Mouse (Mus musculus) layer of hippocampus, postnatal 14 days (tissue): ENCODE measurements around the gene Adra2c. TPM values are rescaled to one million over a fixed set of nuclear protein-coding genes. Genes with fewer than 3 reads are reported as not detected.
A peak's percentile ranks its signal among the peaks of the same experiment; 100 is the strongest.

Source experiments
- DNase-seq, 2 experiments: peaks; one replicate each; pipeline ENCODE4 v3.0.0; 2021 to 2022; ENCODE audit warnings: low spot score in 2 of 2, mixed read lengths in 1 of 2
- long read RNA-seq, 2 experiments: library from polyadenylated mRNA; stranded (forward); transcript quantifications; one replicate each; pipeline ENCODE4 v2.0.0; 2021
- total RNA-seq, 2 experiments: library from RNA; stranded (reverse); gene quantifications; 2 replicates each; pipeline ENCODE4 v1.2.3; 2021

Adra2c gene
- total RNA-seq = 10 to 100 TPM; 17.3 to 18.8 TPM
- long read RNA-seq, experiment 1, transcript Adra2c-201 (1 exons, 3,445 nt) = major isoform, 53 of 53 reads
- long read RNA-seq, experiment 1, partial matches to known transcripts = 0 of 53 reads
- long read RNA-seq, experiment 1, other reads (novel, unspliced or antisense) = 0 of 53 reads
- long read RNA-seq, experiment 2, transcript Adra2c-201 (1 exons, 3,445 nt) = major isoform, 84 of 84 reads
- long read RNA-seq, experiment 2, partial matches to known transcripts = 0 of 84 reads
- long read RNA-seq, experiment 2, other reads (novel, unspliced or antisense) = 0 of 84 reads

DNA sequence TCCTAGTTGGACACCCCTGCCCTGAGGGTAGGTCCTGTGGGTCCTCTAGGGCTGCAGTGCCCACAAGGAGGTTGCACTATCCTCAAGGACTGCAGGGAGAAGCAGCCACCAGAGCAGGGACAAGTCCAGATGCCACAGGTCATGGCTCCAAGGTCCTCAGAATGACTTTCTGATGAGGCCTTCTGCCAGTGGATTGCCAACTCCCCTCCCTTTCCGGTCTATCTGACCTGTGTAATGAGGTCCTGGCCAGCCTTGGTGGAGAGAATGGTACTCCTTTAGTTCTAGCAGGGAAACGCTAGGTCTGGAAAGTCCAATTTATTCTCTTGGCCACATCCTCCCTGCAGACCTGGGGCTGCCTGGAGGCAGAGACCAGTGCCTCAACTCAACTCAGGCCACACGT, at the start of gene Adra2c:
Gene Adra2c (plus strand): TSS at position 301 of the 400 bp plus-strand sequence.
- no peak for DNase-seq

DNA sequence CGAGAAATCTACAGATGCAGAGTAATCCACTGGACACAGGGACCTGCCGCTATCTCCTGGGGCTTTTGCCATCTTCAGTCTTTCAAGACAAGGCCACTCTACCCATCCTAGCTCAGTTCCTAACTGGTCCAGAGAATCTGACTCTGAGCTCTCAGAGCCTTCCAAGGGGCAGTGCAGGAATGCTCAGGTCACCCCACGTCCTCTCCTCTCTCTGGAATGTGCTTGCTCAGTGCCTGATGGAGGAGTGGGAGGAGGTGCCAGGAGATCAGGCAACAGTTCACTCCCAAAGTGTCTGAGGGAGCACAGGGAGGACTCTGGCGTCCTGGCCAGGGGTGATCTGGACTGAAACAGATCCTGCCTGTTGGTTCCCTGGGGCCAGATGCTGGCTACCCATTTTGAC, 45.0 kb upstream of the Adra2c start:
- no peak for DNase-seq

DNA sequence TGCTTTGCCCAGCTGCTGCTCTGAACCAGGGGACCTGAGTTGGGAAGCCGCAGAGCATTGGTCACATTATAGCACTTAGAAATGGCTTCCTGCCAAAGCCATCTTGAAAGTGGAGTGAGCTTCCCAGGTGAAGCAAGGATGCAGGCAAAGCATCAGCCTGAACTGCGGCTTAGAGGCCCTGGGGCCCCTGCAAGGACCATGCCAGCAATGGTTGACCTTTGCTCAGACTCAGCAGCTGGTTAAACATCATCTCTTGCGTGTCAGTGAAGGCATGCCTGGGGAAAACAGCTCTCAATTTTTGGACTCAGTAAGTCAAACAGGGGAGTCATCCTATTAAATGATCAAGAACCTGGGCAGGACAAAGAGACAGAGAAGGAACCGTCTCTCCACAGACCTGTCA, 40.4 kb upstream of the Adra2c start:
- DNase-seq = no peak

DNA sequence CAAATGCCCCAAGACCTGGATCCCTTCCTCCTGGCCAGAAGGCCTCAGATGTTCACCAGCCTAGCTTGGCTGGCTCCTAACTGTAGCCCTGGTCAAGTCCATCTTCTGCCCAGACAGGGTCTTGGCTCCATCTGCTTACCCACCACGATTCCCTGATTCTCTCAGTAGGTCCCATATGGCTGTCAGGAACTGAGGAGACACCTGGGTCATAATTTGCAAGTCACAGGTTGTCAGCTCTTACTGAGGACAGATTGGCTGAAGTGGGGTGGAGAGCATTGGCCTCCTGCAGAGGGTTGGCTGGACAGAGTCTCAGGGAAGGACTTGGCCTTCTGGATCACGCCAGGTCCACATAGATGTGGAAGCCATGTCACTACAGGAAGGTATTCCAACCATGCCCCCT, 39.5 kb upstream of the Adra2c start:
- DNase-seq = no peak

DNA sequence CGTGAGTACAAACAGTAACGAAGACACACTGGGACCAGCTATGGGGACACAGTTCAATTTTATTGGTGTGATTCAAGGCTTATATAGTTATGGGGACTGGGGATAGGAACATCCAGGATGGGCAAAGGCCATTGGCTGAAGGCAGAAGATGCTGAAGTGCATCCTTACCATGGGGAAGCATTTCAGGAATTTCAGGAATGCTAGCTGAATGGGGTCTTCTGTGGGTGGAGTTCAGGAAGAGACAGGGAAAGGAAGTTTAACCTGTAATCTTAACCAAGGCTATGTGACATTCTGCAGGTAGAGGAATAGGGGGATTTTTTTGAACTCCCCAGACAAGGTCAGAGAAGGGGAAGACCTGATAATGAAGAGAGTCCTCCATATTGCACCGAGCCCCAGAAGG, 36.6 kb upstream of the Adra2c start:
- no peak for DNase-seq

DNA sequence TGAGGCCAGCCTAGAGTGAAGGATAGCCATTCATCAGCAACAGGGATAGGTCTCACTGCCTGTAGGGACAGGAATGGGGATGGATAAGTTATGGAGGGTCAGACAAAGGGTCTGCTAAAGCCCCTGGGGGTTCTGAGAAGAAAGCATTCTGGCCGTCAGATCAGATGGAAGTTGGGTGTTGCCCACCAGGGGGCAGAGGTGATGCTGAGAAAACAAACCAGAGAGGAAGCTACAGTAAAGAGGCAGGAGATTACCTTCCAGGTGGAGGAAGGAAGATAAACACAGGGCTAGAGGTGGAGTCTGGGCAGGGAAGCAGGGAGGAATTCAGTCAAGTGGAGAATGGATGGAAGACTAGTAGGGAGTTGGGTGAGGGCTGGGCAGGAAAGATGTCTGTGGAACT, 33.9 kb upstream of the Adra2c start:
- DNase-seq = no peak

DNA sequence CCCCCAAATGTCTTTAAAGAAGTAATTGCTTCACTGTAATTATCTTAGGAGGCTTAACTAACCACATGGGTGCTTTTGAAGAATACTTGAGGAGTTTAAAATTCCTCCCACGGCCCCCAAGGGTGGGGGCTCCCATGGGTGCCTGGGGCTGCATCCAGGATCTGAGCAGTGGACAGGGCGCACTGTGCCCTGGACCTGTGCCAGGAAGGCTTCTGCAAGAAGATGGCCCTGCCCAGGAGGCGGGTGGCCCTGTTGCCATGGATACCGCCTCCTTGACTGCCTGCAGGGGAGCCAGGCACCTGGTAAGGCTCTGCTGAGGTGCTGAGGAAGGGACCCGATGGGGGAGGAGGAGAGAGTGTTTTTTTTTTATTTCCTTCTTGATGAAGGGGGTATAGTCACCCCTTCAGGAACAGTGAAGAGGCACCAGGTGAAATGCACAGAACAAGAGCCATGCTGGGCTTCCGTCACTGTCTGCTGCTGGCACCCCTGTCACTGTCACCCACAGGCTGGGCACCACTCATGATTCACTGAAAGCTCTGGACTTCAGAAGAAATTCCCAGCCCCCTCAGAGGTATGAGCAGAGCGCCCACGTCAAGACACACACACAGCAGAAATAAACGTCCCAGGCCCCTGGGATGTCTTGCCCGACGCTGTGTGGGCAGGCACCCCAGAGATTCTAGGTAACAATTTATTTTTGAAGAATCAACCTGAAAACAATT, 32.4 kb upstream of the Adra2c start:
- DNase-seq = no peak

DNA sequence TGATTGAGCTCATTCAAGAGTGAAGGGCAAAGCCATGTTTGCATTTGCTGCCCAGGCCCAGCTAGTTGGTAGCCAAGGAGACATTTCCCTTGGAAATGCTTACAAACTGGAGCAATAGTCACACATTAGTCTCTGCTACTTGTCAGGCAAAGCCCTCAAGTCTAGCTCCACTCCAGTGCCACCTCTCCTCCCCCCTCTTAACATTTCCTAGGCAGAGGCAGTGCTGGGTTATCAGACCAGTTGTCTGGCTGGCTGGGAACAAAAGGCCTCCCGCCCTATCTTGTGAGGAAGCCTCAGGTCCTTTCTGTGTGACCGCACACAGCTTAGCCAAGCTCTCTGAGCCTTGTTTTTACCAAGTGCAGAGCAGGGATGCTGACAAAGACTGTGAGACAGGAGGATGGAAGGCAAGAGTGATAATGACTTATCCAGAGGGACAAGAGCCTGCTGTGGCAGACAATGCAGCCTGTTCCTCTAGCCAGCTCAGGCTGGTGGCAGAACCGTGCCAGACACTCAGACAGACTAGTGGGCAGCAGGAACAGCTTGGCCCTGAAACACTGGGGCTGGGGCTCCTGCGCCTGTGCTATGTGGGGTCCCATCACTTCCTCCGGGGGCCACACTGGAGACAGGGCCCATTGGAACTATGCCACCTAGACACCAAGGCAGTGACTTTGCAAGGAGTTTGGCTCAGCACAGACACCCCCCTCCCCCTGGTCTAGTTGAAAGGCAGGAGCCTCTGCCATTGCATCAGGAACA, 23.0 kb upstream of the Adra2c start:
- DNase-seq = no peak

DNA sequence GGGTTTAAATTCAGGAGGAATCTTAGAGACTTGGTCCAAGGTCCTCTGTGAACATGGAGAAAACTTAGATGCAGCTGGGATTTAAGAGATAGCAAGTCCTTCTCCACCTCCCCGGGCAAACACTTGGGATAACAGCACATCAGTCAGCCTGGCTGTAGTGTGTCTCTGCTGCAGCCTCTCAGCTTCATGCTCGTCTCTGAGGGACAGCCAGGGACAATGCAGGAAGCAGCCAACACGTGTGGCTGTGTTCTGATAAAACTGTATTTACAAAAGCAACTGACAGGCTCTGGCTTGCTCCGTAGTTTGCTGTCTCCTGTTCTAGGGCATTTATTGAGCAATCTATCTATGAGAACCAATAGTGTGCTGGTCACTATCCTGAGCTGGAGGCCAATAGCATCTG, 14.4 kb upstream of the Adra2c start:
- DNase-seq = no peak

DNA sequence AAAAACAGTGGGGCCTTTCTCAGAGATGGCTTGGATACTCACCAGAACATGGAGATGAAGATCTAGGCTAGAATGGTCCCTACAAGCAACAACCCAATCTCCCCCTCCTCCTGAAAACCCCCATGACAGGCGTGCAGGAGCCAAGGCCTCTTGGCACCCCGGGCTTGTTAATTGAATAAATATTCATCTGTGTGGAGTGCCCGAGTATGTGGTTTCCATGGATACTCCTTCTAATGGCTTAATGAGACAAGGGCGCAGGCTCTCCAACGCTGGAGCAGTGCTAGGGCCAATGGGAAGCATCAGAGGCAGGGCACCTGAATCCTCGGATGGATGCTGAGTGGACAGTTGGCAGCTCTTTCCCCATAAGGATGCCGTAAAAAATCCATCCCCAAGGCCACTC, 10.6 kb upstream of the Adra2c start:
- DNase-seq = peak; percentile 61 to 76

DNA sequence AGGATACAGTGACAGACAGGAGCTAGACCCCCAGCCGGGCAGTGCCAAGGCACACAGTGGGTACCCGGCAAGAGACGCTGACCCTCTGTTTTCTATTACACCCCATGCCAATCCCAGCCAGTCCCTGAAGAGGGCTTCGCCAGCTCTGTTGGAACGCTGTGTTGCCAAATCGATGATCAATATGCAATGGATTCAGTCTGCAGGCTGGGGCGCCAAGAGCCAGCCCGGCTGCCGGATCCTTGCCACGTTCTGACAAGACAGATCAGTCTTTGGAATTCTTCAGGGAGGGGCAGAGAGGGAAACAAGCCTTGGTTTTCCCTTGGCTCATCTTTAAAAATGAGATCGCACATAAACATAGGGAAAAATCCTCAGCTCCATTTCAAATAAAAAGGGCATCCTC, 2.8 kb upstream of the Adra2c start:
- peak in 1 of 2 experiments; percentile 32 for DNase-seq

DNA sequence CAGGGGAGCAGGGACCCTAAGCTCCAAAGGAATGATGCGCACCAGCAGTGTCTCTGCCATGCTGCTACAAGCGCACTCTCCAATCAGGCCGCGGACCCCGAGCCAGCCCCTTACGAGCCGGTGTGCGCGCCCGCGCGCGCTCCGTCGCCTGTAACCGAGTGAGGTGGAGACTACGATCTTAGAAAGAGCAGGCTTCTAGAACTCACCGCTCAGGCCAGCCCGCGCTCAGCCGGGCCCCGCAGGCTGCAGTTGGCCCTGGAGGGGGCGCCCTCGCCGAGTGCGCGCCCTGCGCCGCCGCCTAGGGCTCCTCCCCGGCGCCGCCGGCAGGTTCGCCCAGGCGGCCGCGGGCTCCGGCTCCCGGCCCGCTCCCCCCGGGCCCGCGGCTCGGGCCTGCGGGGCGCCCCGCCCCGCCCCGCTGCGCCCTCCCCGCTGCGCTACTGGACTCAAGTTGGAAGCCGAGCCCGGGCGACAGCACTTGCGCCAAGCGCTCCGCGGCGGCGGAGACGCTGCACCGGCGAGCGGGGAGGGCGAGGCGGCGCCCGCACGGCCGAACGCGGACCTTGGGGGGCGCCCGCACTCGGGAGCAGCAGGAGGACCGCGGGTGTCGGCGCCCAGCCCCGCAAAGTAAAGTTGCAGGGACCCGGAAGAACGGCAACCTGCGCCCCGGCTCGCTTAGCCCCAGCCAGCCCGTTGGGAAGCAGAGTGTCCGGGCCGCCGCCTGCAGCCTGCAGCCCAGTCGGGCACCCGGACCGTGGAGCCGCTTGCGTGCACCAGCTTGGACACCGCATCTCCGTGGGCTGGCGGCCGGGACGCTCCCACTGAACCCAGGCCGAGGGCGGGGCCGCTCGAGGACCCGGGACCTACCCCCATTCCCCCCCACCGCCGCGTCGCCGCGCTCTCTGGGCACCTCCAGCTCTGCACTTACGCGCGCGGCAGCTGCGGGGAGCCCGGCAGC, 899 bp downstream of the Adra2c start:
- DNase-seq = peak in 1 of 2 experiments; percentile 63

DNA sequence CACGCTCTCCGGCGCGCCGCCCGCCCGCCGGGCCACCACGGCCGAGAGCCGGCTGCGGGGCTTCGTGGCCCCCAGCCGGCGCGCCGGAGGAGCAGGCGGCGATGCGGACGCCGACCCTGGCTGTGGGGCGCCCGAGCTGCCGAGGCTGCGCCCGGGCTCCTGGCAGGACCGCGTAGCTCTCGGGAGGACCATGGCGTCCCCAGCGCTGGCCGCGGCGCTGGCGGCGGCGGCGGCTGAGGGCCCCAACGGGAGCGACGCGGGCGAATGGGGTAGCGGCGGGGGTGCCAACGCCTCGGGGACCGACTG, 1.5 kb downstream of the Adra2c start:
- no peak for DNase-seq

DNA sequence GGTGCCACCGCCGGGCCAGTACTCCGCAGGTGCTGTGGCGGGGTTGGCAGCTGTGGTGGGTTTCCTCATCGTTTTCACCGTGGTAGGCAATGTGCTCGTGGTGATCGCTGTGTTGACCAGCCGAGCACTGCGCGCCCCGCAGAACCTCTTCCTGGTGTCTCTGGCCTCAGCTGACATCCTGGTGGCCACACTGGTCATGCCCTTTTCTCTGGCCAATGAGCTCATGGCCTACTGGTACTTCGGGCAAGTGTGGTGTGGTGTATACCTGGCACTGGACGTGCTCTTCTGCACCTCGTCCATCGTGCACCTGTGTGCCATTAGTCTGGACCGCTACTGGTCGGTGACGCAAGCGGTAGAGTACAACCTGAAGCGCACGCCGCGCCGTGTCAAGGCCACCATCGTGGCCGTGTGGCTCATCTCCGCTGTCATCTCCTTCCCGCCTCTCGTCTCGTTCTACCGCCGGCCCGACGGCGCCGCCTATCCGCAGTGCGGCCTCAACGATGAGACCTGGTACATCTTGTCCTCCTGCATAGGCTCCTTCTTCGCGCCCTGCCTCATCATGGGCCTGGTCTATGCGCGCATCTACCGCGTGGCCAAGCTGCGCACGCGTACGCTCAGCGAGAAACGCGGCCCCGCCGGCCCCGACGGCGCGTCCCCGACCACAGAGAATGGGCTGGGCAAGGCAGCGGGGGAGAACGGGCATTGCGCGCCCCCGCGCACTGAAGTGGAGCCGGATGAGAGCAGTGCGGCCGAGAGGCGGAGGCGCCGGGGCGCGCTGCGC, 2.1 kb downstream of the Adra2c start:
- peak; percentile 54 to 70 for DNase-seq

DNA sequence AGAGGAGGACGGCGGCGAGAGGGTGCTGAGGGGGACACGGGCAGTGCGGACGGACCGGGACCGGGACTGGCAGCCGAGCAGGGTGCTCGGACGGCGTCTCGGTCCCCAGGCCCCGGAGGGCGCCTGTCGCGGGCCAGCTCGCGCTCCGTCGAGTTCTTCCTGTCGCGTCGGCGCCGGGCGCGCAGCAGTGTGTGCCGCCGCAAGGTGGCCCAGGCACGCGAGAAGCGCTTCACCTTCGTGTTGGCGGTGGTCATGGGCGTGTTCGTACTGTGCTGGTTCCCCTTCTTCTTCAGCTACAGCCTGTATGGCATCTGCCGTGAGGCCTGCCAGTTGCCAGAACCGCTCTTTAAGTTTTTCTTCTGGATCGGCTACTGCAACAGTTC, 2.7 kb downstream of the Adra2c start:
- no peak for DNase-seq

DNA sequence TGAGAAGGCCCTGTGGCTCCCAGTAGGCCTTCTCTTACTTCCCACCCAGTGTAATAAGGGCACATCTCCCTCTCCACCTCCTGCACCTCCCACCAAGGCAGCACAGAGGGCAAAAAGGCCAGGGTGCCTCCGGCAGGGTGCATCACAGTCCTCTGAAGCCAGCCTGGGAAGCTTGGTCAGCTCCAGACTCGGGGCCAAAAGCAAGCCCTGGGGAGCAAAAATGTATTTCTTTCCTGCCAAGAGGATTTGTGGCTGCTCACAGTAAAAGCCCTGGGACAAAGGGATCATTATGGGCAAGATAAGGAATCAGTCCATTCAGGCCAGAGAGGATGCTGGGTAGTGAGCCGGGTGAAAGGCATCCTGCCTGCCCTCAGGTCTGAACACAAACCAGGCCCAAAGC, 7.2 kb downstream of the Adra2c start:
- no peak for DNase-seq

DNA sequence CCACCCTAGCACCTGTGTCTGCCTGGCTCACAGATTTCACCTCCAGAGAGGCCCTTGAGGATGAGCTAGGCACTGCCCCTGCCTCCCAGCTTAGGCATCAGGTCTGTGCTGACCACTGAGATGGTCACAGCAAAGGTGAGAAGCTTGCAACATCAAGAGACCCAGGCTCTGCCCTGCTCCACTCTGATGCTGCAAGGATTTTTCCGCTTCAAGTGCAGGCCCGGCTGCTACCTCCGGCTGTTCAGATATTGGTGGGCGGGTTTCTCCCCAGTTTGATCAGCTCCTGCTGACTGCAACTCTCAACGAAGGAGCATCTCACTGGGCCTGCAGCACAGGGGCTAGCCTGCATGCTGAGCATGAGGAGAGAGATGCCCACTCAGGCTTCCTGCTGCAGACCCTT, 8.1 kb downstream of the Adra2c start:
- peak in 1 of 2 experiments; percentile 41 for DNase-seq

DNA sequence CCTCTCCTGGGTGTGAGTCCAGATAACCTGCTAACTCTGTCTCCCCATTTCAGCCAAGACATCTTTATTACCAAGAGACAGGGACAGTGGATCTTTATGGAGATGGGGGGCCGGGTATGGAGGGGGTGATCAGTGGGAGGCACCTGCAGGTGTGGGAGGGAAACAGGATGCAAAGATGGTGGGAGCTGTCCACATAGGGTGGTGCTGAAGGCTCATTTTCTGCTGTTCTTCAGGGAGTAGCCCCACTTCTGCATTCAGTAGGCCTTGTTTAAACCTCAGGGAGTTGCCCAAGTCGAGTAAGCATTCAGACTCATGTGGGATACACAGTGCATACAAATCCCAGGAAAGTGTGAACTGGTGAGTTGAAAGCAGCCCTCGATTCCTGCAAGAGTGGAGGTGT, 21.5 kb downstream of the Adra2c start:
- DNase-seq = no peak

DNA sequence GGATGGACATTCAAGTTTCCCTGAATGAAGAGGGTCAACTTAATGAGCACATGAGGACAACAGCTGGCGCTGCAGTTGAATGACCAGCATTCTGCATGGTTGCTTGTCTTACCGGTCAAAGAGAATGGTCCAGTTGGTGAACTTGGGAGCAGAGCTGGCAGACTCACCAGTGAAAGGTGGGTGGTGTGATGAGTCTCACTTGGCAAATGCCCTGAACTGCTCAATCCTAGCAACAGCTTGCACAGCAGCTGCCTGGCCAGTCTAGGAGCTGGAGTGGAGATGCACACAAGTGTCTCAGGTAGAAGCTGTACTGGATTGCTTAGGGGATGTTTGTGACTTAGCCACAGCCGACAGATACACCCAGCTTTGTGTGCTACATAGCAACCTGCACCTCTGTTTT, 26.1 kb downstream of the Adra2c start:
- no peak for DNase-seq

DNA sequence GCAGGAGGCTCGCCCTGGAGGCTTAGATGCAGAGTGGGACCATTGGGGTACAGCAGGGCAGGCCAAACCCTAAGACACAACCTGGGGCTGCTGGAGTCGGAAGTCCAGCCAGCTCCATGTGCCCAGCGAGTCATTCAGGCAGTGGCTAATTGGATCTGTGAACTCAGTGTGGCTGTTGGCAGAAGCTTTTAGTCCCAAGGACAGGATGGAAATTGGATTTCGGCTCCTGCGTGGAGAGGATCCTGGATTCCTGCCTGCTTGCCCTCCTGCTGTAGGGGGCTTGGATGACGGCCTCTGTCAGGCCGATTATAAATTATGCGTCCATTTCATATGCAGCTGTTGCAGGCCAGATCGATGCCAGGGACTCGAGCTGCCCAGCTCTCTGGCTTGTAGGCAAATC, 27.2 kb downstream of the Adra2c start:
- DNase-seq = peak in 1 of 2 experiments; percentile 57
